Comparison of ENCODE assay signal across 21 mouse cellular contexts in genomic region chr1:59497741-59498613, GRCm38 (mm10). TPM values are rescaled to one million over a fixed set of nuclear protein-coding genes. Genes with fewer than 3 reads are reported as not detected.
DNase-seq lines count a peak whose midpoint lies in the region; ATAC-seq and TF ChIP-seq lines count a peak whose summit lies in the region.
"Had no signal": no experiment of that assay in that cellular context is flagged by ENCODE, and none has a peak within 500 bp of the region (broad histone marks: within the 10 kb centered on the region; RNA-seq: fewer than 3 reads in every experiment).

No protein-coding gene starts in this region.

- no peak overlapping the region for H3K4me2 ChIP-seq in lung, embryonic 14.5 days
- H3K4me2 ChIP-seq in liver, postnatal 0 days (ENCODE audit: low read depth, low read length) = no peak overlapping the region
- H3K4me2 ChIP-seq in forebrain, embryonic 14.5 days (ENCODE audit: low read length) = no peak overlapping the region
- H3K4me2 ChIP-seq: embryonic facial prominence, embryonic 12.5 days; forebrain, embryonic 15.5 days; heart, embryonic 12.5 days; hindbrain, embryonic 13.5 days; kidney, embryonic 15.5 days; limb, embryonic 13.5 days had no signal

- no peak for TF ChIP-seq POLR2A in brain, embryonic 14.5 days (IDR thresholded peaks at IDR 0.05; ENCODE audit: borderline replicate concordance, extremely low read depth, insufficient read depth, insufficient read length, poor library complexity, severe bottlenecking)
- no peak for TF ChIP-seq POLR2A in liver, adult 2 months (IDR thresholded peaks at IDR 0.05; ENCODE audit: extremely low read depth, insufficient read depth, low read length)

- peak overlapping the region; percentile 26; the same call in 1 of the 2 replicates for H3K27ac ChIP-seq in lung, embryonic 14.5 days (ENCODE audit: low read depth)
- peak overlapping the region; percentile 15; the same call in 1 of the 2 replicates for H3K27ac ChIP-seq in liver, adult 2 months (replicated peaks; ENCODE audit: insufficient read depth, low read depth, low read length)
- peak overlapping the region; percentile 71 for H3K27ac ChIP-seq in liver, postnatal 0 days (ENCODE audit: low read depth)
- no peak overlapping the region for H3K27ac ChIP-seq in forebrain, embryonic 14.5 days (ENCODE audit: low read depth, low read length)
- H3K27ac ChIP-seq: embryonic facial prominence, embryonic 12.5 days; forebrain, embryonic 15.5 days; hindbrain, embryonic 13.5 days; kidney, embryonic 15.5 days; limb, embryonic 13.5 days had no signal

- 48% methylated on average over 6 of the region's 6 CpGs for WGBS in lung, embryonic 14.5 days
- WGBS in liver, adult 2 months = 38% methylated on average over 6 of the region's 6 CpGs
- WGBS in liver, postnatal 0 days (ENCODE audit: insufficient replicate concordance) = 46% methylated on average over 6 of the region's 6 CpGs
- 71% methylated on average over 6 of the region's 6 CpGs for WGBS in forebrain, embryonic 14.5 days

- peak; percentile 90 for TF ChIP-seq EP300 in liver, postnatal 0 days (IDR thresholded peaks at IDR 0.05; ENCODE audit: low read depth)

- H3K9me3 ChIP-seq in lung, embryonic 14.5 days (ENCODE audit: low read depth, low read length) = no peaks in the 10 kb centered on the region
- no peaks in the 10 kb centered on the region for H3K9me3 ChIP-seq in liver, postnatal 0 days (ENCODE audit: low read length)
- H3K9me3 ChIP-seq in forebrain, embryonic 14.5 days (replicated peaks; ENCODE audit: control insufficient read depth, low read length) = no peaks in the 10 kb centered on the region
- H3K9me3 ChIP-seq: embryonic facial prominence, embryonic 12.5 days; forebrain, embryonic 15.5 days; heart, embryonic 12.5 days; hindbrain, embryonic 13.5 days; kidney, embryonic 15.5 days; limb, embryonic 13.5 days had no signal

- no peaks in the 10 kb centered on the region for H3K79me2 ChIP-seq in liver, adult 2 months (ENCODE audit: control insufficient read depth, insufficient read depth, low read length)

- DNase-seq in lung, embryonic 14.5 days = peak; percentile 47
- DNase-seq in lung, postnatal 4 days = no peak
- peak; percentile 27 for DNase-seq in brain, embryonic 14.5 days (ENCODE audit: low read depth)
- peak; percentile 82 for DNase-seq in liver, adult 2 months (ENCODE audit: extremely low read depth, low read depth, low spot score)
- no peak for DNase-seq in liver, postnatal 0 days
- DNase-seq in forebrain, embryonic 14.5 days (ENCODE audit: low spot score) = no peak
- DNase-seq in frontal cortex, postnatal 14 days (ENCODE audit: low spot score in 2 of 2) = no peak
- no peak for DNase-seq in testis, postnatal 10 days (ENCODE audit: low spot score)
- DNase-seq: cerebellum, adult 9-11 months; right cerebral cortex, postnatal 25 days; thymus, adult 2 months had no signal

- 0 out of 2 replicates have a peak, but pooled peaks cover 3% of the 10 kb centered on the region for H3K4me1 ChIP-seq in lung, embryonic 14.5 days (ENCODE audit: insufficient read depth)
- peaks cover 12% of the 10 kb centered on the region for H3K4me1 ChIP-seq in liver, adult 2 months (ENCODE audit: control insufficient read depth, insufficient read depth, low read length)
- H3K4me1 ChIP-seq in liver, postnatal 0 days (ENCODE audit: insufficient read depth) = 0 out of 2 replicates have a peak, but pooled peaks cover 4% of the 10 kb centered on the region
- H3K4me1 ChIP-seq in forebrain, embryonic 14.5 days (ENCODE audit: control insufficient read depth, insufficient read depth, low read length) = no peaks in the 10 kb centered on the region
- H3K4me1 ChIP-seq: forebrain, embryonic 15.5 days; hindbrain, embryonic 13.5 days; kidney, embryonic 15.5 days had no signal

- no peak for TF ChIP-seq CTCF in lung, embryonic 14.5 days (IDR thresholded peaks at IDR 0.05; ENCODE audit: low read depth)
- TF ChIP-seq CTCF in brain, embryonic 14.5 days (IDR thresholded peaks at IDR 0.05; ENCODE audit: borderline replicate concordance, extremely low read depth, insufficient read depth, insufficient read length) = no peak
- no peak for TF ChIP-seq CTCF in liver, adult 2 months (IDR thresholded peaks at IDR 0.05; ENCODE audit: low read depth, low read length)
- TF ChIP-seq CTCF in liver, postnatal 0 days (IDR thresholded peaks at IDR 0.05; ENCODE audit: low read depth) = no peak

- peak; percentile 74; the same call in 1 of the 2 replicates for ATAC-seq in lung, embryonic 14.5 days (ENCODE audit: insufficient read depth)
- ATAC-seq in liver, postnatal 0 days = no peak
- no peak for ATAC-seq in forebrain, embryonic 14.5 days
- ATAC-seq: forebrain, embryonic 15.5 days had no signal

- no peaks in the 10 kb centered on the region for H3K27me3 ChIP-seq in lung, embryonic 14.5 days (ENCODE audit: insufficient read depth, low read length)
- H3K27me3 ChIP-seq in liver, adult 2 months (ENCODE audit: control insufficient read depth, insufficient read depth, low read length) = no peaks in the 10 kb centered on the region
- H3K27me3 ChIP-seq in liver, postnatal 0 days (ENCODE audit: insufficient read depth, low read length) = no peaks in the 10 kb centered on the region
- H3K27me3 ChIP-seq in forebrain, embryonic 14.5 days (replicated peaks; ENCODE audit: control insufficient read depth, insufficient read depth, low read length) = no peaks in the 10 kb centered on the region
- H3K27me3 ChIP-seq: embryonic facial prominence, embryonic 12.5 days; hindbrain, embryonic 13.5 days; kidney, embryonic 15.5 days; limb, embryonic 13.5 days had no signal

- H3K36me3 ChIP-seq in lung, embryonic 14.5 days (ENCODE audit: insufficient read depth) = no peaks in the 10 kb centered on the region
- no peaks in the 10 kb centered on the region for H3K36me3 ChIP-seq in liver, adult 2 months (ENCODE audit: control insufficient read depth, insufficient read depth, low read length)
- H3K36me3 ChIP-seq in liver, postnatal 0 days (replicated peaks; ENCODE audit: insufficient read depth, low read length) = no peaks in the 10 kb centered on the region
- H3K36me3 ChIP-seq in forebrain, embryonic 14.5 days (ENCODE audit: control insufficient read depth, insufficient read depth, low read length) = no peaks in the 10 kb centered on the region
- H3K36me3 ChIP-seq: embryonic facial prominence, embryonic 12.5 days; forebrain, embryonic 15.5 days; heart, embryonic 12.5 days; hindbrain, embryonic 13.5 days; kidney, embryonic 15.5 days; limb, embryonic 13.5 days had no signal

- H3K9ac ChIP-seq in lung, embryonic 14.5 days = no peak overlapping the region
- no peak overlapping the region for H3K9ac ChIP-seq in liver, adult 2 months (ENCODE audit: low read depth, low read length)
- no peak overlapping the region for H3K9ac ChIP-seq in liver, postnatal 0 days (replicated peaks)
- no peak overlapping the region for H3K9ac ChIP-seq in forebrain, embryonic 14.5 days (ENCODE audit: low read length)
- H3K9ac ChIP-seq: embryonic facial prominence, embryonic 12.5 days; forebrain, embryonic 15.5 days; heart, embryonic 12.5 days; hindbrain, embryonic 13.5 days; kidney, embryonic 15.5 days; limb, embryonic 13.5 days had no signal

- H3K4me3 ChIP-seq in lung, embryonic 14.5 days (ENCODE audit: low read depth, low read length) = no peak overlapping the region
- no peak overlapping the region for H3K4me3 ChIP-seq in liver, adult 2 months (ENCODE audit: insufficient read depth, low read depth, low read length)
- no peak overlapping the region for H3K4me3 ChIP-seq in liver, postnatal 0 days (ENCODE audit: low read depth, low read length)
- H3K4me3 ChIP-seq in forebrain, embryonic 14.5 days (ENCODE audit: low read depth, low read length) = no peak overlapping the region
- H3K4me3 ChIP-seq: embryonic facial prominence, embryonic 12.5 days; erythroblast, embryonic 14.5 days; forebrain, embryonic 15.5 days; heart, embryonic 12.5 days; hindbrain, embryonic 13.5 days; kidney, embryonic 15.5 days; limb, embryonic 13.5 days; megakaryocyte, embryonic 14.5 days had no signal

RNA-seq across cellular contexts. Expression of gene Fzd7, which starts 15.8 kb away (rescaled TPM):
- polyA plus RNA-seq in lung, embryonic 14.5 days (2014; fragmentation: Nextera tagmentation; extraction: Ambion mirVana) = 21.7 and 22.7 TPM in 2 replicates
- 8.3 and 10.7 TPM in 2 replicates for polyA plus RNA-seq in brain, embryonic 14.5 days (2012; rRNA removed)
- 4.5 and 5.6 TPM in 2 replicates for total RNA-seq in liver, adult 2 months (2014; rRNA removed)
- polyA plus RNA-seq in liver, adult 2 months (2012; rRNA removed) = 11.7 and 12.8 TPM in 2 replicates
- 0.76 and 0.99 TPM in 2 replicates for polyA plus RNA-seq in liver, postnatal 0 days (2015; fragmentation: Nextera tagmentation; extraction: Ambion mirVana)
- polyA plus RNA-seq in forebrain, embryonic 14.5 days (2014; fragmentation: Nextera tagmentation; extraction: Ambion mirVana) = 3.4 and 3.9 TPM in 2 replicates

RNA-seq across cellular contexts. Expression of gene Gm973, which starts 18.1 kb away (rescaled TPM):
- polyA plus RNA-seq in lung, embryonic 14.5 days (2014; fragmentation: Nextera tagmentation; extraction: Ambion mirVana) = 0.41 TPM in 1 of 2 replicates, not detected in the other
- 2.1 and 6.4 TPM in 2 replicates for polyA plus RNA-seq in brain, embryonic 14.5 days (2012; rRNA removed)
- total RNA-seq in liver, adult 2 months (2014; rRNA removed) = 0.27 TPM in 1 of 2 replicates, not detected in the other
- polyA plus RNA-seq in liver, adult 2 months (2012; rRNA removed) = not detected in 2 replicates
- polyA plus RNA-seq in liver, postnatal 0 days (2015; fragmentation: Nextera tagmentation; extraction: Ambion mirVana) = not detected in 2 replicates
- polyA plus RNA-seq in forebrain, embryonic 14.5 days (2014; fragmentation: Nextera tagmentation; extraction: Ambion mirVana) = 5.5 and 6.2 TPM in 2 replicates
- total RNA-seq: neutrophil, adult 5-6 weeks had no signal
- polyA plus RNA-seq: erythroblast, embryonic 14.5 days; spleen, adult 2 months had no signal

Comparison
In these comparisons a context has a peak if more than half of its experiments do, and no peak if none do; other contexts are left out.
1. DNase-seq: peak in lung, embryonic 14.5 days (single experiment), brain, embryonic 14.5 days (single experiment) and liver, adult 2 months (single experiment); none in lung, postnatal 4 days (0 of 2), liver, postnatal 0 days (single experiment), forebrain, embryonic 14.5 days (single experiment), frontal cortex, postnatal 14 days (0 of 2) and testis, postnatal 10 days (single experiment).